Mouse (Mus musculus) stomach, postnatal 0 days (tissue): Measurements from ENCODE around the gene Kmt5c.

Experiments
- CTCF ChIP-seq: IDR thresholded peaks from 2 replicates; pipeline ENCODE4 v1.5.1; 2016; ENCODE audit warnings: antibody characterized with exemption, low read depth, mild to moderate bottlenecking, moderate library complexity
- EP300 ChIP-seq: optimal IDR thresholded peaks from 2 replicates; pipeline ENCODE3; 2016; ENCODE audit warnings: antibody characterized with exemption

DNA sequence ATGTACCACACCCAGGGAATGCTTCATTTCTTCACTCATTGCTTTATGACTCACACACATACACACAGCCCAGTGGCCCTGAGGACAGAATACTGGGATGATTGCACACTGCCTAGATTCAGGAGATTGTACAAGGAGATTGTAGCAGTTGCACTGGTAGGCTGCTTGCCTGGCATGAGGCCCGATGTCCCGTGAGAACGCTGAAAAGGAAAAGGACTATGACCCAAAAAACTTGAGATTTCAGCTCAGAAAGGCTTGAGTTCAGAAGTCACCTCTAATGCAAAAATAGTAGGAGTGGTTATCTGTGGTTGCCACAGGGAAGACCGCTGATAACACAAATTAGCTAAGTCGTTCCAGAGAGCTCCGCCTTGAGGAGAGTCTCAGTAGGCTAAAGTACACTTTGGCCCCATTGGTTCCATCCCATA lies 6.9 kb upstream of the Kmt5c start:
- TF ChIP-seq CTCF: no peak
- TF ChIP-seq EP300: no peak
